Mouse (Mus musculus) liver, embryonic 11.5 days (tissue): ENCODE data around the gene Trpm1. TPM values are rescaled to one million over a fixed set of nuclear protein-coding genes. Genes with fewer than 3 reads are reported as not detected.

Experiments used
- ATAC-seq: fragments of 200-750 bp; cut with Nextera tagmentation; replicated peaks from 2 replicates; pipeline ENCODE4 v1.8.0; 2017; ENCODE audit warnings: moderate number of reproducible peaks, mild to moderate bottlenecking, moderate TSS enrichment, moderate library complexity; ENCODE audit not compliant: low FRiP score
- DNase-seq: peaks from one replicate; pipeline ENCODE4 v3.0.0-alpha.2; 2017; ENCODE audit warnings: low spot score
- H3K27ac ChIP-seq: fragments of 300-500 bp; sonication (generic); 2 replicates; pipeline ENCODE4 v1.5.1; 2014; ENCODE audit warnings: mild to moderate bottlenecking, low read depth, low read length, control low read depth
- H3K27me3 ChIP-seq: fragments of 300-500 bp; sonication (generic); replicated peaks from 2 replicates; pipeline ENCODE4 v1.6.1; 2014; ENCODE audit warnings: low read length, mixed read lengths; ENCODE audit not compliant: control insufficient read depth, insufficient read depth
- H3K36me3 ChIP-seq: fragments of 300-500 bp; sonication (generic); 2 replicates; pipeline ENCODE4 v1.6.1; 2014; ENCODE audit warnings: mild to moderate bottlenecking, low read length, moderate library complexity, mixed read lengths; ENCODE audit not compliant: control insufficient read depth, insufficient read depth
- H3K4me1 ChIP-seq: fragments of 300-500 bp; sonication (generic); replicated peaks from 2 replicates; pipeline ENCODE4 v1.6.1; 2014; ENCODE audit warnings: low read length, mixed read lengths; ENCODE audit not compliant: control insufficient read depth, insufficient read depth
- H3K4me2 ChIP-seq: fragments of 300-500 bp; sonication (generic); 2 replicates; pipeline ENCODE4 v1.6.1; 2014; ENCODE audit warnings: mild to moderate bottlenecking, control low read depth, moderate library complexity
- H3K4me3 ChIP-seq: fragments of 300-500 bp; sonication (generic); 2 replicates; pipeline ENCODE4 v1.5.1; 2014; ENCODE audit warnings: low read depth, low read length, control low read depth
- H3K9ac ChIP-seq: fragments of 300-500 bp; sonication (generic); 2 replicates; pipeline ENCODE4 v1.6.1; 2014; ENCODE audit warnings: low read depth, low read length, control low read depth
- H3K9me3 ChIP-seq: fragments of 300-500 bp; sonication (generic); 2 replicates; pipeline ENCODE4 v1.6.1; 2016; ENCODE audit warnings: low read length, inconsistent platforms, mixed read lengths; ENCODE audit not compliant: control insufficient read depth
- WGBS: fragments of 180-500 bp; shearing (Covaris S2); extraction: QIAGEN DNeasy Blood & Tissue Kit; methylation state at CpG from one replicate; pipeline ENCODE4 v1.1.7; 2014; 5-methylcytosine and 5-hydroxymethylcytosine counted together
- polyA plus RNA-seq: library from polyadenylated mRNA; unstranded; fragments of >200 nt; fragmentation: Nextera tagmentation; extraction: Ambion mirVana; gene quantifications from 2 replicates; pipeline ENCODE4 v1.2.1, GENCODE M21; 2014

The Trpm1 gene
- polyA plus RNA-seq, 1 experiment from 2014 or later, result 0.21 TPM

DNA sequence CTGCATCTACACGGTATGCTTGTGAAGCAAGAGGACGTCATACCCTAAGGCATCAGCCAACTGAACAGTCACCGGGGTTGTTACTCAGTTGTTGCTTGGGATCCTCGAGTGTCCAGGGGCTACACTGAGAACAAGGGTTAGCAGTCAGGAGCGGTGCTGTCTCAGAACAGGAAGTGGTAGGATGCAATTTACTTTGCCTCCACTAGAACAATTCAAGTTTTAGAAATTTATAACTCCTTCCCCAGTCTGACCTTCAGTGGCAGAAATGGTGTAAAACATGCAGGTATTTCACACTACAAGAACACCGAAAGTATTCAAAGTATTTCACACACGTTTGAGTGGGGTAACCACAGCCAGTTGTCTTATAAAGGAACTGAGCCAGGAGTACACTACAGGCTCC, 66.1 kb downstream of the Trpm1 start:
- WGBS, result 71% methylated on average over 7 of the region's 7 CpGs
- no peak overlapping the region for H3K4me2 ChIP-seq

DNA sequence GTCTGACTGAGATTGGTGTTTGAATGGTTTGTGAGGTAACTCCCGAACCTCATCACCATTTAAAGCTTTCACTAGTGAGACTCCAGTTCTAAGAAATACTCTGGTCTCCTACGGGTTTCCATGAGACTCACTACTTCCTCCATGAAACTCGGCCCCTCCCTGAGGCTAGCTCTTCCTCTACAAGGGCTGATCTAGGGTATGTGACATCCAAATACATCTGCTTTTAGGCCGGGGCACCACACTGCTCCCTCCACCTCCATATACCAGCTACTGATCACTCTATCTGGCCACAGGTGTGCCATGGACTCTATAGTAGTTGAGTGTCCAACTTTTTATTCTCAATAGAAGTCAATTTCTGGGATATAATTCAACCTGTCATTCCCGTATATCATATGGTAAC, 69.6 kb downstream of the Trpm1 start:
- no peak overlapping the region for H3K4me3 ChIP-seq
- H3K27ac ChIP-seq, result no peak overlapping the region
- WGBS, result 76% methylated on average over 5 of the region's 5 CpGs
- DNase-seq (no peak), ATAC-seq (no peak)
- H3K27me3 ChIP-seq, result no peaks in the 10 kb centered on the region
- H3K4me2 ChIP-seq, result no peak overlapping the region
- no peaks in the 10 kb centered on the region for H3K36me3 ChIP-seq
- no peaks in the 10 kb centered on the region for H3K4me1 ChIP-seq
- H3K9ac ChIP-seq, result no peak overlapping the region
- H3K9me3 ChIP-seq, result no peaks in the 10 kb centered on the region

More for the DNA sequence above, 66.1 kb downstream of the Trpm1 start:
- Histone ChIP-seq H3K36me3 (no peaks in the 10 kb centered on the region), H3K4me1 (no peaks in the 10 kb centered on the region), H3K27me3 (no peaks in the 10 kb centered on the region), H3K4me3 (no peak overlapping the region), H3K27ac (no peak overlapping the region), H3K9me3 (no peaks in the 10 kb centered on the region), H3K9ac (no peak overlapping the region)
- DNase-seq (no peak), ATAC-seq (no peak)

DNA sequence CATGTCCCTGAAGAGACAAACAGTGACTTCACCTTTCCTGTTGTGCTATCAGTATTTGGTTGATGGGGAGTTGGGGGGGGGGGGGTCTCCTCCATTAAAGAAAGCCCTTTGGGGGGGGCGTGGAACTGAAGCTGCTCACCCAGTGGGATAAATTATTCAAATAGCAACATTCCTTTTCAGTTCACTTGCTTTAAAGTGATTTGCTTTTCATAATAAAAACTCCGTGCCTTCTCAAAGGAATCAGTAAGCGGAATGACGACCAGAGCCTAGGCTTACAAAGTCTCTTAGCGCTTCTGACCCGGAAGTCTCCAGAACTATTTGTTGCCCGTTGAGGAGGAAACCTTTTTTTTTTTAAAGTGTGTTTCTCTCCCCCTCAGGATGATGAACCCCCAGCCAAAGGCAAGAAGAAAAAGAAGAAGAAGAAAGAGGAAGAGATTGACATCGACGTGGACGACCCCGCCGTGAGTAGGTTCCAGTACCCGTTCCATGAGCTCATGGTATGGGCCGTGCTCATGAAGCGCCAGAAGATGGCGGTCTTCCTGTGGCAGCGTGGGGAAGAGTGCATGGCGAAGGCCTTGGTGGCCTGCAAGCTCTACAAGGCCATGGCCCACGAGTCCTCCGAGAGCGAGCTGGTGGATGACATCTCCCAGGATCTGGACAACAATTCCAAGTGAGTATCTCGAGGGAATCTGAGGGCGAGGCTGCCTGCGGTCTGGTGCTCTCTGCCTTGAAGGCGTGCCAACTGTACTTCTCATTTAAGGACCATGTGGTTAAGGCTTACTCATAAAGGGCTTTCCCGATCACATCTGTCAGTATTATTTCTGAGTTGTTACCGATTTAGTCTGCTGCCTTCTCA, 72.9 kb downstream of the Trpm1 start:
- no peak overlapping the region for H3K9ac ChIP-seq
- ATAC-seq, result no peak
- H3K4me1 ChIP-seq, result no peaks in the 10 kb centered on the region
- no peaks in the 10 kb centered on the region for H3K9me3 ChIP-seq
- no peaks in the 10 kb centered on the region for H3K27me3 ChIP-seq
- no peak overlapping the region for H3K4me3 ChIP-seq
- DNase-seq, result no peak
- no peak overlapping the region for H3K4me2 ChIP-seq
- 88% methylated on average over 27 of the region's 27 CpGs for WGBS
- H3K36me3 ChIP-seq, result no peaks in the 10 kb centered on the region
- H3K27ac ChIP-seq, result no peak overlapping the region

DNA sequence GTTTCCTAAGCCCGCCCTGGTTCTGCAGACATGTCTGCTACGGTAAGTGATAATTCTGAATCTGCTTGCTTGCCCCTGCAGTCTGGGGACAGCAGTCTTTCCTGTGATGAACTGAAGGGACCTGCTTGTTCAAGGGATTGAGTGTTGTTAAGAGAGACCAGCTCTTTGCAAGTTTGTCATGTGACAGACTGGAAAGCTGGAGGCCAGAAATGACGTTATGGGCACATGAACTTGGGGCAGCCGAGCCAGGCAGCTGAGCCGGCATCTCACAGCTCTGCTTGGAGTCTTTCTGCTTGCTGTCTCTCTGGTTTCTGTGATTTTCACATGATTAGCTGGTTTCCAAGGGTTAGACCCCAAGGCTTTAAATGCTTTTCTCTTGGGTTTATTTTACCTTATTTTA, 74.0 kb downstream of the Trpm1 start:
- Histone ChIP-seq H3K4me2 (no peak overlapping the region), H3K9me3 (no peaks in the 10 kb centered on the region), H3K4me1 (no peaks in the 10 kb centered on the region), H3K27ac (no peak overlapping the region), H3K36me3 (no peaks in the 10 kb centered on the region), H3K27me3 (no peaks in the 10 kb centered on the region), H3K9ac (no peak overlapping the region), H3K4me3 (no peak overlapping the region)
- DNase-seq, result no peak
- ATAC-seq, result no peak
- WGBS, result 87% methylated on average over 5 of the region's 5 CpGs

DNA sequence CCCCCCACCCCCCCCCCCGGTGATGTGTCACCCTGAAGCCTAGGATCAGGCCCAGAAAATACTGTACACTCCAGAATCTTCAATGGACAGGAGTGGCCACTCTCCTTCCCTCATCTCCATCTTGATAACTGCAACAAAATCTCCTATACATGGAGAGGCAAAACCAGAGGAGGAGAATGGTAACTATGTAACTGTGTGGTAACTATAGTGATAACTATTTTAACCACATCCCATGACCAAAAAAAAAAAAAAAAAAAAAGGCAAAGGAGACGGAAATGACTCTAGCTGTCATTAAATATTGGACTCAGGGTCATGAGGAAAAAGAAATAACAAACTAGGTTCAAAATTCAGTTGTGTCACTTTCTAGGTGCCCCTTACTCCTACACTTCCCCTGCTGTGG, 74.7 kb downstream of the Trpm1 start:
- Histone ChIP-seq H3K9me3 (no peaks in the 10 kb centered on the region), H3K27me3 (no peaks in the 10 kb centered on the region), H3K36me3 (no peaks in the 10 kb centered on the region), H3K4me1 (no peaks in the 10 kb centered on the region), H3K4me2 (no peak overlapping the region), H3K27ac (no peak overlapping the region), H3K4me3 (no peak overlapping the region), H3K9ac (no peak overlapping the region)
- 75% methylated on average over 2 of the region's 2 CpGs for WGBS
- no peak for DNase-seq
- ATAC-seq, result no peak

DNA sequence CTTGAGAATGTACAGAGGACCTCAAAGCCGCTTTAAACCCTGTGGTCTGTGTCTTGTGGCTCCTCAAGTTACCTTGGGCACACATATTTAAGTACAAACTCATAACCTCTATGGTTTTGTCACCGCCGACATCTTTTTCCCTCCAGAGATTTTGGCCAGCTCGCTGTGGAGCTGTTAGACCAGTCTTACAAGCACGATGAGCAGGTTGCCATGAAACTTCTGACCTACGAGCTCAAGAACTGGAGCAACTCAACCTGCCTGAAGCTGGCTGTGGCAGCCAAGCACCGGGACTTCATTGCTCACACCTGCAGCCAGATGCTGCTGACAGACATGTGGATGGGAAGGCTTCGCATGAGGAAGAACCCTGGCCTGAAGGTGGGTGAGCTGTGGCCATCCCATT, 76.3 kb downstream of the Trpm1 start:
- 78% methylated on average over 8 of the region's 8 CpGs for WGBS

DNA sequence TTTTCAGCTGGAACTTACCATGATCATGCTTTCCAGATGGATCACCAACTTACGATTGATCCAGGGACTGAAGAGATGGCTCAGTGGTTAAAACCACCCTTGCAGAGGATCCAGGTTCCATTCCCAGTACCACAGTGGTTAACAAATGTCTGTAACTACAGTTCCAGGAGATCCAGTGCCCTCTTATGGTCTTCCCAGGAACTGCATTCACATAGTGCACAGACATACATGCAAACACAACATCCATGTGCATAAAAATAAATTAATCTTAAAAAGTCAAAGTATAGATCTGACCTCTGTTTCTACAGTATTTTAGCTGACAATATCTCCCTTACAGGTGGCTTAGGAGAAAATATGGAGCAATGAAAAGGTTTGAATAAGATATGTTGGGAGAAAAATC, 77.4 kb downstream of the Trpm1 start:
- H3K27me3 ChIP-seq, result no peaks in the 10 kb centered on the region

More for the DNA sequence above, 76.3 kb downstream of the Trpm1 start:
- Histone ChIP-seq H3K4me3 (no peak overlapping the region), H3K9me3 (no peaks in the 10 kb centered on the region), H3K4me1 (no peaks in the 10 kb centered on the region), H3K27ac (no peak overlapping the region), H3K36me3 (no peaks in the 10 kb centered on the region), H3K4me2 (no peak overlapping the region), H3K9ac (no peak overlapping the region), H3K27me3 (no peaks in the 10 kb centered on the region)
- ATAC-seq, result no peak
- DNase-seq, result no peak

DNA sequence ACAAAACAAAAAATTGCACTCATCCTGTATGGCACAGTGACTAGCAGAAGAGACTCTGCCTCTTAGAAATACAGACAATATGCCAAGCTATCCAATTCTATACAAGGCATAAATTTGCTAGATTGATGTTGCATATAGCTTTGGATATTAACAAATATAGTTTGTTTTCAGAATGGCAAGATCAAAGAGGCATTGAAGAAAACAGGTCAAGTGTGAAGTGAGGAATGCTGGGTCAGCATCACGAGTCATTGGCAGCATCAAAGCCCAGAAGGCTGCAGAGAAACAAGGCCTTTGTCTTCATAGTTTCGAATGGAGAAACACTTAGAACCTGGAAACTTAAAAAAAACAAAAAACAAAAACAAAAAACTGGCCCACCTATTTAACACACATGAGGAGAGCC, 78.4 kb downstream of the Trpm1 start:
- no peaks in the 10 kb centered on the region for H3K9me3 ChIP-seq
- ATAC-seq, result no peak
- 61% methylated on average over 2 of the region's 2 CpGs for WGBS
- no peak overlapping the region for H3K9ac ChIP-seq
- no peak overlapping the region for H3K27ac ChIP-seq
- no peak overlapping the region for H3K4me2 ChIP-seq
- no peaks in the 10 kb centered on the region for H3K36me3 ChIP-seq
- DNase-seq, result no peak
- H3K27me3 ChIP-seq, result no peaks in the 10 kb centered on the region
- no peak overlapping the region for H3K4me3 ChIP-seq
- no peaks in the 10 kb centered on the region for H3K4me1 ChIP-seq

More for the DNA sequence above, 77.4 kb downstream of the Trpm1 start:
- Histone ChIP-seq H3K36me3 (no peaks in the 10 kb centered on the region), H3K4me2 (no peak overlapping the region), H3K27ac (no peak overlapping the region), H3K9me3 (no peaks in the 10 kb centered on the region), H3K4me1 (no peaks in the 10 kb centered on the region), H3K4me3 (no peak overlapping the region), H3K9ac (no peak overlapping the region)
- DNase-seq, result no peak
- 90% methylated on average over 1 of the region's 1 CpGs for WGBS
- ATAC-seq, result no peak

DNA sequence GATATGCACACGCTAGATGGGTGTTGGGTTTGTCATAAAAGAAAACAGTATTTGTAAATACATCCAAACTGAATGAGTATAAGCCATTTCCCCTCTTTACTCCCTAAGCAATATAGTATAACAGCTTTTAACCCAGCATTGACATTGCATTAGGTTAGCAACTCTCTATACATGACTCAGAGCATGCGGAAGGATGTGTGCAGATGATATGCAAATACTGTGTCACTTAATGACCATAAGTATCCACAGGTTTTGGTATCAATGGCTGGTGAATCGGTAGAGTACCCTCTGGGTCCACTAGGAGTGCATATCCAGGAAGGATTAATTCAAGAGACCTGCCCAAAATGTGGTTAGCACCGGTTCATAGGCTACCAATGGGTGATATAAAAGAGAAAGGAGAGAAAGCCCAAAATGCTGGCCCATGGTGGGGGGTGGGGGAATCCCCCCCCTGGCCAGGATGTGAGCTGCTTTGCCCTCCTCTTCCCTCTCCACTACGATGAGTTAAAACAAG, 80.7 kb downstream of the Trpm1 start:
- H3K9me3 ChIP-seq, result no peaks in the 10 kb centered on the region
- H3K4me2 ChIP-seq, result no peak overlapping the region
- no peak for DNase-seq
- no peaks in the 10 kb centered on the region for H3K27me3 ChIP-seq
- H3K36me3 ChIP-seq, result no peaks in the 10 kb centered on the region
- no peak overlapping the region for H3K4me3 ChIP-seq
- ATAC-seq, result no peak
- H3K9ac ChIP-seq, result no peak overlapping the region
- WGBS, result 81% methylated on average over 5 of the region's 5 CpGs
- H3K4me1 ChIP-seq, result no peaks in the 10 kb centered on the region
- no peak overlapping the region for H3K27ac ChIP-seq
